Mouse (Mus musculus): ENCODE results near the gene Abcc6. TPM values are rescaled to one million over a fixed set of nuclear protein-coding genes. Genes with fewer than 3 reads are reported as not detected.
"Not testable (repeated sequence)": the region's sequence is repeated elsewhere in the genome, so short reads cannot be mapped to it uniquely, and the experiment has no call there.

Abcc6 gene
- total RNA-seq, 2 experiments from 2014 or later = 0.29 to 0.83 TPM

- no peak for DNase-seq (ENCODE audit: low spot score in 2 of 2)
Measured at GRCm38 (mm10) chr7:46029299-46030144, 580 bp downstream of the Abcc6 start.

- no peak for DNase-seq (ENCODE audit: low spot score in 2 of 2)
Measured at GRCm38 (mm10) chr7:46028681-46029080, 1.4 kb downstream of the Abcc6 start.

GRCm38 (mm10) chr7:46025436-46025835, 4.7 kb downstream of the Abcc6 start:
- DNase-seq (ENCODE audit: low spot score in 2 of 2) = no peak

- DNase-seq (ENCODE audit: low spot score in 2 of 2) = no peak
Measured at GRCm38 (mm10) chr7:46021951-46022350, 8.2 kb downstream of the Abcc6 start.

GRCm38 (mm10) chr7:46019594-46019993, 10.5 kb downstream of the Abcc6 start:
- no peak for DNase-seq (ENCODE audit: low spot score in 2 of 2)

- DNase-seq (ENCODE audit: low spot score in 2 of 2) = peak in 1 of 2 experiments; percentile 40
Measured at GRCm38 (mm10) chr7:46013266-46014010, 16.7 kb downstream of the Abcc6 start.

GRCm38 (mm10) chr7:46012121-46012520, 18.0 kb downstream of the Abcc6 start:
- DNase-seq (ENCODE audit: low spot score in 2 of 2) = no peak

GRCm38 (mm10) chr7:46009578-46009977, 20.5 kb downstream of the Abcc6 start:
- peak in 1 of 2 experiments; percentile 56 for DNase-seq (ENCODE audit: low spot score in 2 of 2)

GRCm38 (mm10) chr7:46002748-46003147, 27.4 kb downstream of the Abcc6 start:
- DNase-seq (ENCODE audit: low spot score in 2 of 2) = no peak

GRCm38 (mm10) chr7:46000577-46000976, 29.5 kb downstream of the Abcc6 start:
- no peak for DNase-seq (ENCODE audit: low spot score in 2 of 2)

GRCm38 (mm10) chr7:45992470-45992869, 37.6 kb downstream of the Abcc6 start:
- no peak for DNase-seq (ENCODE audit: low spot score in 2 of 2)

- no peak for DNase-seq (ENCODE audit: low spot score in 2 of 2)
Measured at GRCm38 (mm10) chr7:45988344-45988743, 41.8 kb downstream of the Abcc6 start.

- no peak for DNase-seq (ENCODE audit: low spot score in 2 of 2)
Measured at GRCm38 (mm10) chr7:45986893-45987292, 43.2 kb downstream of the Abcc6 start.

- no peak for DNase-seq (ENCODE audit: low spot score in 2 of 2)
Measured at GRCm38 (mm10) chr7:45981612-45982011, 48.5 kb downstream of the Abcc6 start.

- no peak for DNase-seq (ENCODE audit: low spot score in 2 of 2)
Measured at GRCm38 (mm10) chr7:45974512-45974911, 55.6 kb downstream of the Abcc6 start.

- no peak for DNase-seq (ENCODE audit: low spot score in 2 of 2)
Measured at GRCm38 (mm10) chr7:45974103-45974502, 56.0 kb downstream of the Abcc6 start.

GRCm38 (mm10) chr7:45973271-45973687, 56.8 kb downstream of the Abcc6 start:
- no peak for DNase-seq (ENCODE audit: low spot score in 2 of 2)

- no peak for DNase-seq (ENCODE audit: low spot score in 2 of 2)
Measured at GRCm38 (mm10) chr7:45971831-45972723, 58.0 kb downstream of the Abcc6 start.

- DNase-seq (ENCODE audit: low spot score in 2 of 2) = no peak
Measured at GRCm38 (mm10) chr7:45956611-45957010, 73.5 kb downstream of the Abcc6 start.

GRCm38 (mm10) chr7:45949061-45949460, 81.0 kb downstream of the Abcc6 start:
- no peak for DNase-seq (ENCODE audit: low spot score in 2 of 2)

- DNase-seq (ENCODE audit: low spot score in 2 of 2) = not testable (repeated sequence)
Measured at GRCm38 (mm10) chr7:45943280-45943679, 86.8 kb downstream of the Abcc6 start.

Data from gastrocnemius, postnatal 4 days (tissue).